ENCODE assay signal across 14 mouse cellular contexts in the genomic region with DNA sequence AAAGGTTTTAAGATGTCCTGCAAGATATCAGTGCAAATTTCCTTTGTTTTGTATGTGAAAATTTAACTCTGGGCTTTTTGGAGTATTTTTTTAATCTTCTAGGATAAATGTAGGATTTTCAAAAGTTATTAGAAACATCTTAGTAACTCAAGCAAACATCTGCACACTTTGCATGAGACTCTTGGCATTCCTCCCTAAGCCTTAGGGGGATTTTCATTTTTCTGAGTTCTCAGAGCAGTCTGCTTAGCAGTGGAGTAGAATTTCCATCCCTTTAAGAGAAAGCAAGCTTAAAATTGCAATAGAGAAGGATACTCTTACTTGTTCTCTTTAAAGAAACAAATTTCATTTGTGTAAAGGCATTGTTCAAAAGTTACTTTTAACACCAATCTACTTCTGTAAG. TPM values are rescaled to one million over a fixed set of nuclear protein-coding genes. Genes with fewer than 3 reads are reported as not detected.
A peak's percentile ranks its signal among the peaks of the same experiment; 100 is the strongest.
DNase-seq lines count a peak whose midpoint lies in the region; ATAC-seq and TF ChIP-seq lines count a peak whose summit lies in the region.
"Had no signal": no experiment of that assay in that cellular context is flagged by ENCODE, and none has a peak within 500 bp of the region (broad histone marks: within the 10 kb centered on the region; RNA-seq: fewer than 3 reads in every experiment).

No protein-coding gene starts in this region.

- no peaks in the 10 kb centered on the region for H3K27me3 ChIP-seq in kidney, postnatal 0 days (ENCODE audit: insufficient read depth, low read length)
- no peaks in the 10 kb centered on the region for H3K27me3 ChIP-seq in embryonic facial prominence, embryonic 13.5 days
- no peaks in the 10 kb centered on the region for H3K27me3 ChIP-seq in myocyte (ENCODE audit: control insufficient read depth, insufficient read depth, insufficient read length)
- H3K27me3 ChIP-seq: forebrain, embryonic 15.5 days had no signal

- H3K4me1 ChIP-seq in kidney, postnatal 0 days (replicated peaks; ENCODE audit: insufficient read depth, low read length) = 0 out of 2 replicates have a peak, but pooled peaks cover 6% of the 10 kb centered on the region
- peaks cover 41% of the 10 kb centered on the region for H3K4me1 ChIP-seq in embryonic facial prominence, embryonic 13.5 days

- H3ac ChIP-seq in myocyte (ENCODE audit: control insufficient read depth, insufficient read length) = no peak overlapping the region

- no peak for DNase-seq in gastrocnemius, adult 2 months
- DNase-seq in gastrocnemius, adult 8-10 months (ENCODE audit: low spot score in 2 of 2) = no peak
- DNase-seq in kidney, postnatal 0 days (ENCODE audit: low spot score) = no peak
- DNase-seq in kidney, postnatal 10 days = no peak
- no peak for DNase-seq in retina, postnatal 1 day
- DNase-seq in adrenal gland, postnatal 10 days = no peak
- DNase-seq: adrenal gland, adult 2 months; cerebellum, postnatal 10 days; kidney, postnatal 36 days; right cerebral cortex, postnatal 4 days had no signal

- no peak for ATAC-seq in kidney, postnatal 0 days (replicated peaks; ENCODE audit: low FRiP score, low read depth)
- ATAC-seq in embryonic facial prominence, embryonic 13.5 days (ENCODE audit: insufficient number of reproducible peaks, insufficient read depth, low FRiP score, low TSS enrichment, low read depth) = no peak
- ATAC-seq: forebrain, embryonic 15.5 days had no signal

- H3K4me3 ChIP-seq in gastrocnemius, adult 2 months = peak overlapping the region; percentile 38
- no peak overlapping the region for H3K4me3 ChIP-seq in kidney, postnatal 0 days (replicated peaks; ENCODE audit: low read depth, low read length)
- peak overlapping the region; percentile 38 for H3K4me3 ChIP-seq in embryonic facial prominence, embryonic 13.5 days
- H3K4me3 ChIP-seq in myocyte = no peak overlapping the region
- H3K4me3 ChIP-seq: forebrain, embryonic 15.5 days; midbrain, embryonic 10.5 days had no signal

- no peaks in the 10 kb centered on the region for H3K9me3 ChIP-seq in kidney, postnatal 0 days (replicated peaks; ENCODE audit: low read length)
- no peaks in the 10 kb centered on the region for H3K9me3 ChIP-seq in embryonic facial prominence, embryonic 13.5 days
- H3K9me3 ChIP-seq: forebrain, embryonic 15.5 days; midbrain, embryonic 10.5 days had no signal

- peak overlapping the region; percentile 13; the same call in 1 of the 2 replicates for H3K4me2 ChIP-seq in kidney, postnatal 0 days (ENCODE audit: low read length)
- peak overlapping the region; percentile 59 for H3K4me2 ChIP-seq in embryonic facial prominence, embryonic 13.5 days
- peak overlapping the region; percentile 42 for H3K4me2 ChIP-seq in myocyte (ENCODE audit: low read depth)
- H3K4me2 ChIP-seq: forebrain, embryonic 15.5 days had no signal

- H3K27ac ChIP-seq in gastrocnemius, adult 2 months = peak overlapping the region; percentile 40; the same call in 1 of the 2 replicates
- no peak overlapping the region for H3K27ac ChIP-seq in kidney, postnatal 0 days
- peak overlapping the region; percentile 78 for H3K27ac ChIP-seq in embryonic facial prominence, embryonic 13.5 days
- H3K27ac ChIP-seq: forebrain, embryonic 15.5 days; midbrain, embryonic 10.5 days had no signal

- TF ChIP-seq POLR2A in myocyte (IDR thresholded peaks at IDR 0.05; ENCODE audit: insufficient read length, low read depth) = no peak

- TF ChIP-seq CTCF in gastrocnemius, adult 2 months (IDR thresholded peaks at IDR 0.05) = no peak
- no peak for TF ChIP-seq CTCF in kidney, postnatal 0 days (IDR thresholded peaks at IDR 0.05; ENCODE audit: low read depth)

- H3K79me2 ChIP-seq in myocyte (ENCODE audit: control insufficient read depth, insufficient read depth) = no peaks in the 10 kb centered on the region

- intact Hi-C loops in gastrocnemius, adult 2 months (cut with DNase I) = no loop called here

- no peaks in the 10 kb centered on the region for H3K36me3 ChIP-seq in kidney, postnatal 0 days (ENCODE audit: insufficient read depth, low read length)
- H3K36me3 ChIP-seq in embryonic facial prominence, embryonic 13.5 days = peaks cover 14% of the 10 kb centered on the region
- H3K36me3 ChIP-seq in myocyte (ENCODE audit: control insufficient read depth, insufficient read depth) = no peaks in the 10 kb centered on the region
- H3K36me3 ChIP-seq: forebrain, embryonic 15.5 days; midbrain, embryonic 10.5 days had no signal

- no peak overlapping the region for H3K9ac ChIP-seq in kidney, postnatal 0 days (ENCODE audit: low read depth, low read length)
- peak overlapping the region; percentile 58; the same call in 1 of the 2 replicates for H3K9ac ChIP-seq in embryonic facial prominence, embryonic 13.5 days
- H3K9ac ChIP-seq: forebrain, embryonic 15.5 days had no signal

TF ChIP-seq in myocyte, 11 proteins besides CTCF, POLR2A, EP300 and RAD21:
- TF ChIP-seq TCF3 (IDR thresholded peaks at IDR 0.05; ENCODE audit: insufficient read length, low read depth) (no peak), SRF (IDR thresholded peaks at IDR 0.05; ENCODE audit: control insufficient read depth, insufficient read length, low read depth) (no peak), MYOG (IDR thresholded peaks at IDR 0.05; ENCODE audit: control insufficient read depth in 1 of 3, insufficient read depth in 1 of 3, insufficient read length in 2 of 3, low read depth in 2 of 3) (no peak), REST (IDR thresholded peaks at IDR 0.05; ENCODE audit: insufficient read depth, insufficient read length) (no peak)

RNA-seq across cellular contexts. Expression of a gene that starts 0.7 kb away (rescaled TPM):
- total RNA-seq in gastrocnemius, adult 2 months (2021) = 10 to 100 TPM in 1 of 2 experiments, 1 to 10 TPM in 1; 3.4 to 10.9 TPM
- total RNA-seq in gastrocnemius, adult 8-10 months (2022) = 1 to 10 TPM; 1.3 to 3.8 (median 2.6) TPM
- 83.7 and 86.4 TPM in 2 replicates for polyA plus RNA-seq in kidney, postnatal 0 days (2015; fragmentation: Nextera tagmentation; extraction: Ambion mirVana)
- polyA plus RNA-seq in embryonic facial prominence, embryonic 13.5 days (2015; fragmentation: Nextera tagmentation; extraction: Ambion mirVana) = 312 and 442 TPM in 2 replicates
- 6.5 TPM for polyA plus RNA-seq in myocyte (2012; fragmentation: generic; extraction: Trizol)
- 100 to 1,000 TPM; 324 to 361 TPM for total RNA-seq in adrenal gland, postnatal 10 days (2021)

Comparison
In these comparisons a context has a peak if more than half of its experiments do, and no peak if none do; other contexts are left out.
1. H3K4me3 ChIP-seq: peak in gastrocnemius, adult 2 months (single experiment) and embryonic facial prominence, embryonic 13.5 days (single experiment); none in kidney, postnatal 0 days (single experiment) and myocyte (single experiment).
2. RNA of a gene that starts 0.7 kb away (total RNA-seq): 324 to 361 TPM in adrenal gland, postnatal 10 days; 3.4 to 10.9 TPM in gastrocnemius, adult 2 months and 1.3 to 3.8 TPM in gastrocnemius, adult 8-10 months; every median in the first group is over 10 times any median in the second.
3. Peak in every context shown above with its lines, with median percentiles within 50 percentile points of each other: H3K4me2 ChIP-seq.